Mouse (Mus musculus) neural tube, embryonic 14.5 days (tissue): Measurements from ENCODE around the gene Prr14. TPM values are rescaled to one million over a fixed set of nuclear protein-coding genes. Genes with fewer than 3 reads are reported as not detected.
"Not testable (repeated sequence)": the region's sequence is repeated elsewhere in the genome, so short reads cannot be mapped to it uniquely, and the experiment has no call there.

Experiments used
- ATAC-seq: fragments of 200-750 bp; cut with Nextera tagmentation; 2 replicates; pipeline ENCODE4 v1.8.0; 2017; ENCODE audit warnings: low read depth, mild to moderate bottlenecking, moderate TSS enrichment, moderate library complexity
- H3K27ac ChIP-seq: fragments of 300-500 bp; sonication (generic); 2 replicates; pipeline ENCODE4 v1.5.1; 2014; ENCODE audit warnings: low read depth, mild to moderate bottlenecking, control low read depth, low read length, moderate library complexity, mixed read lengths
- H3K27me3 ChIP-seq: fragments of 300-500 bp; sonication (generic); 2 replicates; pipeline ENCODE4 v1.6.1; 2014; ENCODE audit warnings: low read length; ENCODE audit not compliant: control insufficient read depth, insufficient read depth
- H3K36me3 ChIP-seq: fragments of 300-500 bp; sonication (generic); 2 replicates; pipeline ENCODE4 v1.6.1; 2014; ENCODE audit warnings: low read length, mixed read lengths; ENCODE audit not compliant: control insufficient read depth, insufficient read depth
- H3K4me1 ChIP-seq: fragments of 300-500 bp; sonication (generic); 2 replicates; pipeline ENCODE4 v1.6.1; 2014; ENCODE audit warnings: low read length; ENCODE audit not compliant: control insufficient read depth, insufficient read depth
- H3K4me2 ChIP-seq: fragments of 300-500 bp; sonication (generic); 2 replicates; pipeline ENCODE4 v1.6.1; 2014; ENCODE audit warnings: mild to moderate bottlenecking, low read depth, low read length, control low read depth
- H3K4me3 ChIP-seq: fragments of 300-500 bp; sonication (generic); 2 replicates; pipeline ENCODE4 v1.5.1; 2014; ENCODE audit warnings: low read depth, low read length, control low read depth, mixed read lengths
- H3K9ac ChIP-seq: fragments of 300-500 bp; sonication (generic); replicated peaks from 2 replicates; pipeline ENCODE4 v1.6.1; 2014; ENCODE audit warnings: low read depth, mild to moderate bottlenecking, control low read depth, low read length, mixed read lengths
- H3K9me3 ChIP-seq: fragments of 300-500 bp; sonication (generic); 2 replicates; pipeline ENCODE4 v1.6.1; 2016; ENCODE audit warnings: low read length; ENCODE audit not compliant: control insufficient read depth
- WGBS: fragments of 180-500 bp; shearing (Covaris S2); extraction: QIAGEN DNeasy Blood & Tissue Kit; methylation state at CpG from one replicate; pipeline ENCODE4 v1.1.7; 2014; 5-methylcytosine and 5-hydroxymethylcytosine counted together
- polyA plus RNA-seq: library from polyadenylated mRNA; unstranded; fragments of >200 nt; fragmentation: Nextera tagmentation; extraction: Ambion mirVana; gene quantifications from 2 replicates; pipeline ENCODE4 v1.2.1, GENCODE M21; 2014

The Prr14 gene
- polyA plus RNA-seq, 1 experiment from 2014 or later: 35.8 TPM

- Histone ChIP-seq H3K9me3 (no peaks in the 10 kb centered on the region), H3K4me3 (no peak overlapping the region), H3K4me2 (peak overlapping the region; percentile 70), H3K9ac (no peak overlapping the region), H3K27ac (no peak overlapping the region), H3K36me3 (peaks cover 27% of the 10 kb centered on the region), H3K4me1 (peaks cover 28% of the 10 kb centered on the region), H3K27me3 (no peaks in the 10 kb centered on the region)
- ATAC-seq: no peak
- WGBS: 76% methylated on average over 4 of the region's 4 CpGs
Measured at GRCm38 (mm10) chr7:127476855-127477254, 17.4 kb downstream of the Prr14 start.

GRCm38 (mm10) chr7:127477687-127478634 lies 18.6 kb downstream of the Prr14 start:
- peak; percentile 92 for ATAC-seq
- H3K4me2 ChIP-seq: peak overlapping the region; percentile 98
- peak overlapping the region; percentile 93 for H3K27ac ChIP-seq
- H3K36me3 ChIP-seq: peaks cover 36% of the 10 kb centered on the region
- under 1% methylated on average over 50 of the region's 50 CpGs for WGBS
- no peaks in the 10 kb centered on the region for H3K27me3 ChIP-seq
- H3K9me3 ChIP-seq: no peaks in the 10 kb centered on the region
- peak overlapping the region; percentile 96 for H3K4me3 ChIP-seq
- peak overlapping the region; percentile 95 for H3K9ac ChIP-seq
- peaks cover 21% of the 10 kb centered on the region for H3K4me1 ChIP-seq

DNA sequence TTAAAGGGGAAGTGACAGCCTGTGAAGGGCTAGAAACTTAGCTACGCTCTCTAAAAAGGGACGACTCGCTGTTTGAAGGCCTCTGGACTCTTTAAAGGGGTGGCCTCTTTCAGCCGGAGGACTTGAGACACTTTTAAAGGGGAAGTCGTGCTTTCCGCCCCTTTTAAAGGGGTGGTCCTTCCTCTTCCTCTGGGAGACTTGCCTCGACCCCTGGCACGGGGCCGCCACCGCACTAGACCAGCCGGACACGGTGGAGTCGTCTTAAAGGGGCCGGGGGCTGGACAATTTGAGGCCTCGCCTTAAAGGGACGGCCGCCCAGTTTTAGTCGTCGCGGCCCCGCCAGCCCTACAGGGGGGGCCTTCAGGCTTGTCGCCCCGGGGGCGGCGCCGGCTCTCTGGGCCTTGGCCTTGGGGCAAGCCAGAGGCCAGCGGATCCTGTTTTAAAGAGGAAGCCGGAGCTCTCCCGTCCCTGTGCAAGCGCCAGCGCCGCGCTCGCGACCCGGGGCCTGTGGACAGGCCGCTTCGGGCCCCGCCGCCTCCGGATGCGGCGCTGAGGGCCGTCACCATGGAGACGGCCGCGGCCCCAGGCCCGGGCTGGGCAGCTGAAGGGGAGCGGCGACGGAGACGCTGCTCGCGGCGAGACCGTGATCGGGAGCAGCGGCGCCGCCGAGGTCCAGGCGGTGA lies 19.4 kb downstream of the Prr14 start, which contains the start of gene Fbrs:
TSS of gene Fbrs (plus strand) at position 565 of the 683 bp plus-strand sequence.
- under 1% methylated on average over 60 of the region's 62 CpGs for WGBS
- H3K27me3 ChIP-seq: no peaks in the 10 kb centered on the region
- peak within 1 kb of the TSS; percentile 96 for H3K4me3 ChIP-seq
- H3K36me3 ChIP-seq: peaks cover 42% of the 10 kb centered on the region
- peak; percentile 83 for ATAC-seq
- peak within 1 kb of the TSS; percentile 98 for H3K4me2 ChIP-seq
- no peaks in the 10 kb centered on the region for H3K9me3 ChIP-seq
- peaks cover 21% of the 10 kb centered on the region for H3K4me1 ChIP-seq
- peak within 1 kb of the TSS; percentile 95 for H3K9ac ChIP-seq
- H3K27ac ChIP-seq: peak within 1 kb of the TSS; percentile 93

- no peak for ATAC-seq
- Histone ChIP-seq H3K9ac (peak overlapping the region; percentile 95), H3K4me3 (peak overlapping the region; percentile 96), H3K36me3 (peaks cover 39% of the 10 kb centered on the region), H3K4me1 (peaks cover 21% of the 10 kb centered on the region), H3K27me3 (no peaks in the 10 kb centered on the region), H3K27ac (peak overlapping the region; percentile 93), H3K9me3 (no peaks in the 10 kb centered on the region), H3K4me2 (peak overlapping the region; percentile 98)
- 3% methylated on average over 43 of the region's 48 CpGs for WGBS
Measured at GRCm38 (mm10) chr7:127479318-127480225, 20.2 kb downstream of the Prr14 start.

- H3K9ac ChIP-seq: peak overlapping the region; percentile 95; the same call in 1 of the 2 replicates
- peaks cover 36% of the 10 kb centered on the region for H3K36me3 ChIP-seq
- WGBS: 78% methylated on average over 2 of the region's 2 CpGs
- H3K27me3 ChIP-seq: no peaks in the 10 kb centered on the region
- H3K4me2 ChIP-seq: peak overlapping the region; percentile 98
- peak overlapping the region; percentile 96 for H3K4me3 ChIP-seq
- no peak overlapping the region for H3K27ac ChIP-seq
- peaks cover 21% of the 10 kb centered on the region for H3K4me1 ChIP-seq
- no peak for ATAC-seq
- no peaks in the 10 kb centered on the region for H3K9me3 ChIP-seq
Measured at GRCm38 (mm10) chr7:127480321-127480720, 20.9 kb downstream of the Prr14 start.

- WGBS: 77% methylated on average over 5 of the region's 5 CpGs
- peaks cover 68% of the 10 kb centered on the region for H3K36me3 ChIP-seq
- H3K4me3 ChIP-seq: no peak overlapping the region
- no peak overlapping the region for H3K27ac ChIP-seq
- no peak overlapping the region for H3K4me2 ChIP-seq
- no peaks in the 10 kb centered on the region for H3K9me3 ChIP-seq
- H3K4me1 ChIP-seq: peaks cover 8% of the 10 kb centered on the region
- ATAC-seq: no peak
- H3K27me3 ChIP-seq: no peaks in the 10 kb centered on the region
- no peak overlapping the region for H3K9ac ChIP-seq
Measured at GRCm38 (mm10) chr7:127485416-127485815, 26.0 kb downstream of the Prr14 start.

DNA sequence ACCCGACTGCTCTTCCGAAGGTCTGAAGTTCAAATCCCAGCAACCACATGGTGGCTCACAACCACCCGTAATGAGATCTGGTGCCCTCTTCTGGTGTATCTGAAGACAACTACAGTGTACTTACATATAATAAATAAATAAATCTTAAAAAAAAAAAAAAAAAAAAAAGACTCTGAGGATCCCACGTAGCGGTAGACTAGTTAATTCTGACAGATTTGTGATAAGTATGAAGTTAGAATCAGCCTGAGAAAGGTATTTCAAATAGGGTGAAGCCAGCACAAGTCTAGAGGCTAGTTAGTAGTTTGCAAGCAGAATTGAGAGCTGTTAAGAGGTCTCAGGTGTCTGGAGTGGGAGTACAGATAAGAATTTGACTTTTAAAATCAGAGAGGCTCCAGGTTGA lies 29.0 kb downstream of the Prr14 start:
- WGBS: 95% methylated on average over 4 of the region's 5 CpGs
- not testable (repeated sequence) for H3K9ac ChIP-seq, H3K9me3 ChIP-seq, H3K4me1 ChIP-seq, H3K27me3 ChIP-seq, H3K4me2 ChIP-seq, H3K27ac ChIP-seq, ATAC-seq, H3K4me3 ChIP-seq
- peaks cover 62% of the 10 kb centered on the region for H3K36me3 ChIP-seq

GRCm38 (mm10) chr7:127489982-127490381 lies 30.6 kb downstream of the Prr14 start:
- H3K36me3 ChIP-seq: peaks cover 56% of the 10 kb centered on the region
- H3K27me3 ChIP-seq: no peaks in the 10 kb centered on the region
- no peak overlapping the region for H3K4me3 ChIP-seq
- WGBS: 92% methylated on average over 7 of the region's 7 CpGs
- no peak overlapping the region for H3K27ac ChIP-seq
- no peak overlapping the region for H3K4me2 ChIP-seq
- ATAC-seq: no peak
- no peaks in the 10 kb centered on the region for H3K4me1 ChIP-seq
- no peaks in the 10 kb centered on the region for H3K9me3 ChIP-seq
- no peak overlapping the region for H3K9ac ChIP-seq
